Mouse (Mus musculus) small intestine, adult 10 weeks (tissue): ENCODE results near the gene Edn3. TPM values are rescaled to one million over a fixed set of nuclear protein-coding genes. Genes with fewer than 3 reads are reported as not detected.

ENCODE experiments used
- polyA plus RNA-seq: library from polyadenylated mRNA; stranded (reverse); fragments of 350-450 nt; fragmentation: Illumina TruSeq; extraction: RNeasy Lipid Tissue Mini Kit (QIAGEN cat#74804); gene quantifications from one replicate; pipeline ENCODE4 v1.2.3, GENCODE M21; 2014; ENCODE audit warnings: low replicate concordance

Gene Edn3
- 15.0 TPM for polyA plus RNA-seq

DNA sequence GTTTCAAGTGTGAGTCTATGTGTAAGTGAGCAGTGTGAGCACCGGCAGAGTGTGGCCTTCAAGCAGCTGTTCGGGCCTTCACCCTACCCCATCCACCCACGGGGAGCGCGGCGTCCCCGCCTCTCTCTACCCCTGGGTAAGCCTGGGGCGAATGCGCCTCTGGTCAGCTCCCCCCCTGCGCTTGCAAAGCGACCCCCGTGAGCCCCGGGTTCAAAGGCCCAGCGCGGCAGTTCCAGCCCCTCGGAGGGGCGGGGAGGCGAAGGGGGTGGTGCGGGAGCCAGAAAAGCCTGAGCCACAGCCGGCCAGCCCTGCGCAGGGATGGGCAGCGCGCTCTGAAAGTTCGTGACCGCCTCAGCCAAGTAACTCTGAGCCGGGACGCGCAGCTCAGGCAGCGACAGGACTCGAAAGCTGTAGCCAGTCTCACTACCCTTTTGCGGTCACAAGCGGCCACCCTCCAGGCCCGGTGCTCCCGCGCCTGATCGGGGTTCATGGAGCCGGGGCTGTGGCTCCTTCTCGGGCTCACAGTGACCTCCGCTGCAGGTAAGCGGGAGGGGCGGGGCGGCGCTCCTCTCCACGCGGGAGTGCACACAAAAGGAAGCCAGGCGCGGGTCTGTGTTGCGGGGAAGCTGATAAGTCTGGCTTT is at the start of gene Edn3:
Edn3 (plus strand) TSS at position 141 of the 643 bp plus-strand sequence.

Other genes starting within 250 kb of the Edn3 start
- gene Zfp831, start 117.1 kb upstream of the Edn3 start, polyA plus RNA-seq, result 0.30 TPM
- gene Gm14444, start 249.6 kb downstream of the Edn3 start, polyA plus RNA-seq, result not detected